Mouse (Mus musculus) stomach, postnatal 0 days (tissue): Measurements from ENCODE around the gene Loxl3.

Source experiments
- CTCF ChIP-seq: IDR thresholded peaks from 2 replicates; pipeline ENCODE4 v1.5.1; 2016; ENCODE audit warnings: antibody characterized with exemption, low read depth, mild to moderate bottlenecking, moderate library complexity
- EP300 ChIP-seq: optimal IDR thresholded peaks from 2 replicates; pipeline ENCODE3; 2016; ENCODE audit warnings: antibody characterized with exemption

- no peak for TF ChIP-seq CTCF
- TF ChIP-seq EP300, result no peak
These were observed 10.0 kb downstream of the Loxl3 start for GRCm38 (mm10) chr6:83043993-83044392.
